Mouse (Mus musculus) G1E-ER4 (cell line): ENCODE results near the gene Olfr1211. TPM values are rescaled to one million over a fixed set of nuclear protein-coding genes. Genes with fewer than 3 reads are reported as not detected.

ENCODE experiments used
- GATA1 ChIP-seq: IDR thresholded peaks from one replicate; pipeline ENCODE4 v1.8.0; 2012; ENCODE audit warnings: low read length, inconsistent platforms
- polyA plus RNA-seq: library from polyadenylated mRNA; stranded (reverse); fragments of >175 nt; gene quantifications from 2 replicates; pipeline ENCODE4 v1.2.3, GENCODE M21; 2012

The Olfr1211 gene
- polyA plus RNA-seq, result not detected in 2 replicates

DNA sequence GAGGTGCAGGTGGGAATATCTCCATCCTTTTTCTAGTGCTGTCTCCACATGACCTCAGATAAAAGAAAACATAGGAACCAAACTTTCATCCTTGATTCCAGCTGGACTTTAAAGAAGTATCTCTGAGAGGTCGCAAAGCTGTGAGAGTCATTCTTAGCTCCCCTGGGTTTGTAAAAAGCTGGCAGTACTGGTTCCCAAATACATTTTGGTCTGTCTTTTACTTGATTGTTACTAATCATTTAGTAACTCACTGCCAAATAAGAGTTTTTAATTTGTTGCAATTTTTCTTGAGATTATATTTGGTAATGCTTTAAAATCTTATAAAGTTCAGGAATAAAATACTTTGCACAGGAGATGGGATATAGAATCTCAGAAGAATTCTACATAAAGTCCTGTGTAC is at the start of gene Olfr1211:
Gene Olfr1211, minus strand, starts transcription at position 101 of the 400 bp plus-strand sequence.
- no peak for TF ChIP-seq GATA1

- TF ChIP-seq GATA1, result no peak
Measured at GRCm38 (mm10) chr2:88980181-88980580, 42.3 kb upstream of the Olfr1211 start, which contains the start of gene Gm13762. Gene Gm13762 (minus strand): TSS chr2:88980281.

DNA sequence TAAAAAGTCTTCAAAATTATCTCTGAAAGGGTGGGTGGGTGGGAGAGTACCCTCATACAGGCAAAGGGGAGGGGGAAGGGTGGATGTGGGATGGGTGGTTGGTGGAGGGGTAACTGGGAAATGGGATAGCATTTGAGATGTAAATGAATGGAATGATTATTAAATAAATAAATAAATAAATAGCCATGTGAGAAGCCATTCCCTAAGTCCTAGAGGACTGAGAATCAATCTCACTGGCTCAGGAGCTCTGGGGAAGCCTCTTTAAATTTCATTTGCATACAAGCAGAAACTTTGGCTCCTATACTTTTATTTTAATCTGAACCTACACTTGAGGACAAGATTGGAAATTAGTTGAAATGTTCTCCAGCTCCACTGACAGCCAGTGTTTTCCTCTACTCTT is 15.8 kb upstream of the Olfr1211 start, which contains the start of gene Olfr1212:
Gene Olfr1212, plus strand, starts transcription at position 301 of the 400 bp plus-strand sequence.
- no peak for TF ChIP-seq GATA1

DNA sequence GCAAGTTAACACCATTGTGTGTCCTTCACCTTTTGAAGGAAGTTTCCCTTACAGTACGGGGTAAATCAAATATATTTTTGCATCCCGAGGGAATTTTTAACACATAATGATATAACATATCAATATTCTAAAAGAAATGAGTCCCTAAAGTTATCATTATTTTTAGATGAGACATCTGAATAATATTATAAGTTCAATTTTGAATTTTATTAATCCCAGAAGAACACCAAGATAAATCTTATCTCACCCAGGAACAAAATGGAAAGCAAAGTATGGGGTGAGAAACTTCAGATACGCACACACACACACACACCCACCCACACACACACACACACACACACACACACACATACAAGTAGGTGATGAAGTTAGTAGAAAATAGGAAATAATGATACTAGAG is 22.9 kb downstream of the Olfr1211 start, which contains the start of gene Olfr1209:
Gene Olfr1209, minus strand, starts transcription at position 101 of the 400 bp plus-strand sequence.
- no peak for TF ChIP-seq GATA1

- no peak for TF ChIP-seq GATA1
Measured at GRCm38 (mm10) chr2:88902211-88902610, 35.7 kb downstream of the Olfr1211 start, which contains the start of gene Olfr1208. Gene Olfr1208 (minus strand): TSS chr2:88902311.

Other genes starting within 250 kb of the Olfr1211 start
- not detected in 2 replicates for gene Olfr1195, start 248.9 kb downstream of the Olfr1211 start, polyA plus RNA-seq
- not detected in 2 replicates for gene Olfr1196, start 233.5 kb downstream of the Olfr1211 start, polyA plus RNA-seq
- not detected in 2 replicates for gene Olfr1197, start 205.7 kb downstream of the Olfr1211 start, polyA plus RNA-seq
- gene Olfr1198, start 186.7 kb downstream of the Olfr1211 start, polyA plus RNA-seq, result not detected in 2 replicates
- not detected in 2 replicates for gene Olfr1199, start 177.6 kb downstream of the Olfr1211 start, polyA plus RNA-seq
- gene Olfr1200, start 167.6 kb downstream of the Olfr1211 start, polyA plus RNA-seq, result not detected in 2 replicates
- not detected in 2 replicates for gene Olfr1201, start 145.1 kb downstream of the Olfr1211 start, polyA plus RNA-seq
- not detected in 2 replicates for gene Olfr1202, start 123.6 kb downstream of the Olfr1211 start, polyA plus RNA-seq
- not detected in 2 replicates for gene Olfr1205, start 108.4 kb downstream of the Olfr1211 start, polyA plus RNA-seq
- gene Olfr1204, start 88.8 kb downstream of the Olfr1211 start, polyA plus RNA-seq, result not detected in 2 replicates
- gene Olfr1206, start 74.9 kb downstream of the Olfr1211 start, polyA plus RNA-seq, result not detected in 2 replicates
- not detected in 2 replicates for gene Olfr1208, start 35.8 kb downstream of the Olfr1211 start, polyA plus RNA-seq
- gene Olfr1209, start 23.0 kb downstream of the Olfr1211 start, polyA plus RNA-seq, result not detected in 2 replicates
- gene Olfr1212, start 15.9 kb upstream of the Olfr1211 start, polyA plus RNA-seq, result not detected in 2 replicates
- not detected in 2 replicates for gene Gm13762, start 42.2 kb upstream of the Olfr1211 start, polyA plus RNA-seq
- not detected in 2 replicates for gene Olfr1214, start 54.5 kb upstream of the Olfr1211 start, polyA plus RNA-seq
- gene Olfr1215, start 68.9 kb upstream of the Olfr1211 start, polyA plus RNA-seq, result not detected in 2 replicates
- not detected in 2 replicates for gene Olfr1216, start 80.2 kb upstream of the Olfr1211 start, polyA plus RNA-seq
- gene Olfr1217, start 94.0 kb upstream of the Olfr1211 start, polyA plus RNA-seq, result not detected in 2 replicates
- not detected in 2 replicates for gene Olfr1218, start 123.1 kb upstream of the Olfr1211 start, polyA plus RNA-seq
- gene Olfr1219, start 145.4 kb upstream of the Olfr1211 start, polyA plus RNA-seq, result not detected in 2 replicates
- not detected in 2 replicates for gene Olfr1220, start 168.7 kb upstream of the Olfr1211 start, polyA plus RNA-seq
- gene Olfr1221, start 179.2 kb upstream of the Olfr1211 start, polyA plus RNA-seq, result not detected in 2 replicates
- not detected in 2 replicates for gene Olfr1222, start 194.9 kb upstream of the Olfr1211 start, polyA plus RNA-seq
- gene Olfr1223, start 213.4 kb upstream of the Olfr1211 start, polyA plus RNA-seq, result not detected in 2 replicates
- gene Olfr1224-ps1, start 226.0 kb upstream of the Olfr1211 start, polyA plus RNA-seq, result not detected in 2 replicates
- gene Olfr1225, start 236.6 kb upstream of the Olfr1211 start, polyA plus RNA-seq, result not detected in 2 replicates